Mouse (Mus musculus): ENCODE measurements around the gene Map6d1. TPM values are rescaled to one million over a fixed set of nuclear protein-coding genes. Genes with fewer than 3 reads are reported as not detected.

The Map6d1 gene
- polyA plus RNA-seq, 1 experiment from 2014 or later, result 9.0 TPM

- no peak overlapping the region for H3K9ac ChIP-seq (replicated peaks)
- 0 out of 2 replicates have a peak, but pooled peaks cover 4% of the 10 kb centered on the region for H3K4me1 ChIP-seq
- H3K4me3 ChIP-seq (replicated peaks), result no peak overlapping the region
- 59% methylated on average over 4 of the region's 4 CpGs for WGBS
- H3K36me3 ChIP-seq, result peaks cover 42% of the 10 kb centered on the region
- H3K4me2 ChIP-seq, result no peak overlapping the region
- ATAC-seq (ENCODE audit: low FRiP score), result no peak
- H3K27me3 ChIP-seq (replicated peaks), result no peaks in the 10 kb centered on the region
- no peak overlapping the region for H3K27ac ChIP-seq (replicated peaks)
- H3K9me3 ChIP-seq (replicated peaks), result no peaks in the 10 kb centered on the region
Measured at GRCm38 (mm10) chr16:20234406-20234805, 6.8 kb downstream of the Map6d1 start.

GRCm38 (mm10) chr16:20228167-20228566 is 13.0 kb downstream of the Map6d1 start:
- Histone ChIP-seq H3K4me3 (replicated peaks) (no peak overlapping the region), H3K27me3 (replicated peaks) (no peaks in the 10 kb centered on the region), H3K4me2 (no peak overlapping the region), H3K4me1 (no peaks in the 10 kb centered on the region), H3K9me3 (replicated peaks) (no peaks in the 10 kb centered on the region), H3K9ac (replicated peaks) (no peak overlapping the region), H3K27ac (replicated peaks) (no peak overlapping the region), H3K36me3 (peaks cover 61% of the 10 kb centered on the region)
- WGBS, result 94% methylated on average over 5 of the region's 5 CpGs
- no peak for ATAC-seq (ENCODE audit: low FRiP score)

- H3K4me2 ChIP-seq, result no peak overlapping the region
- H3K27ac ChIP-seq (replicated peaks), result no peak overlapping the region
- peaks cover 63% of the 10 kb centered on the region for H3K36me3 ChIP-seq
- H3K9ac ChIP-seq (replicated peaks), result no peak overlapping the region
- no peaks in the 10 kb centered on the region for H3K9me3 ChIP-seq (replicated peaks)
- WGBS, result 84% methylated on average over 6 of the region's 6 CpGs
- ATAC-seq (ENCODE audit: low FRiP score), result no peak
- H3K4me3 ChIP-seq (replicated peaks), result no peak overlapping the region
- no peaks in the 10 kb centered on the region for H3K27me3 ChIP-seq (replicated peaks)
- no peaks in the 10 kb centered on the region for H3K4me1 ChIP-seq
Measured at GRCm38 (mm10) chr16:20227504-20227903, 13.7 kb downstream of the Map6d1 start.

GRCm38 (mm10) chr16:20226676-20227075 is 14.5 kb downstream of the Map6d1 start:
- Histone ChIP-seq H3K4me1 (no peaks in the 10 kb centered on the region), H3K9ac (replicated peaks) (no peak overlapping the region), H3K27ac (replicated peaks) (no peak overlapping the region), H3K4me2 (no peak overlapping the region), H3K36me3 (peaks cover 67% of the 10 kb centered on the region), H3K9me3 (replicated peaks) (no peaks in the 10 kb centered on the region), H3K27me3 (replicated peaks) (no peaks in the 10 kb centered on the region), H3K4me3 (replicated peaks) (no peak overlapping the region)
- WGBS, result 94% methylated on average over 4 of the region's 4 CpGs
- ATAC-seq (ENCODE audit: low FRiP score), result no peak

GRCm38 (mm10) chr16:20222726-20223125 is 18.4 kb downstream of the Map6d1 start:
- no peak overlapping the region for H3K4me2 ChIP-seq

GRCm38 (mm10) chr16:20213591-20214226 is 27.4 kb downstream of the Map6d1 start:
- Histone ChIP-seq H3K4me2 (no peak overlapping the region), H3K4me3 (replicated peaks) (no peak overlapping the region), H3K27me3 (replicated peaks) (no peaks in the 10 kb centered on the region), H3K9ac (replicated peaks) (no peak overlapping the region), H3K36me3 (peaks cover 85% of the 10 kb centered on the region), H3K9me3 (replicated peaks) (no peaks in the 10 kb centered on the region), H3K27ac (replicated peaks) (no peak overlapping the region), H3K4me1 (no peaks in the 10 kb centered on the region)
- ATAC-seq (ENCODE audit: low FRiP score), result no peak
- 90% methylated on average over 3 of the region's 3 CpGs for WGBS

More at GRCm38 (mm10) chr16:20222726-20223125, 18.4 kb downstream of the Map6d1 start:
- Histone ChIP-seq H3K9ac (replicated peaks) (no peak overlapping the region), H3K27ac (replicated peaks) (no peak overlapping the region), H3K9me3 (replicated peaks) (no peaks in the 10 kb centered on the region), H3K4me1 (no peaks in the 10 kb centered on the region), H3K27me3 (replicated peaks) (no peaks in the 10 kb centered on the region), H3K4me3 (replicated peaks) (no peak overlapping the region), H3K36me3 (peaks cover 73% of the 10 kb centered on the region)
- WGBS, result over 99% methylated on average over 6 of the region's 6 CpGs
- no peak for ATAC-seq (ENCODE audit: low FRiP score)

GRCm38 (mm10) chr16:20199501-20200201 is 41.5 kb downstream of the Map6d1 start:
- Histone ChIP-seq H3K4me1 (no peaks in the 10 kb centered on the region), H3K4me3 (replicated peaks) (no peak overlapping the region), H3K4me2 (no peak overlapping the region), H3K36me3 (peaks cover 64% of the 10 kb centered on the region), H3K27me3 (replicated peaks) (no peaks in the 10 kb centered on the region), H3K9me3 (replicated peaks) (no peaks in the 10 kb centered on the region), H3K27ac (replicated peaks) (no peak overlapping the region), H3K9ac (replicated peaks) (no peak overlapping the region)
- 94% methylated on average over 5 of the region's 5 CpGs for WGBS
- no peak for ATAC-seq (ENCODE audit: low FRiP score)

- Histone ChIP-seq H3K27me3 (replicated peaks) (no peaks in the 10 kb centered on the region), H3K36me3 (peaks cover 70% of the 10 kb centered on the region), H3K4me3 (replicated peaks) (no peak overlapping the region), H3K9me3 (replicated peaks) (no peaks in the 10 kb centered on the region), H3K27ac (replicated peaks) (no peak overlapping the region), H3K9ac (replicated peaks) (no peak overlapping the region), H3K4me1 (no peaks in the 10 kb centered on the region), H3K4me2 (no peak overlapping the region)
- no peak for ATAC-seq (ENCODE audit: low FRiP score)
- WGBS, result 94% methylated on average over 5 of the region's 5 CpGs
Measured at GRCm38 (mm10) chr16:20196962-20197361, 44.2 kb downstream of the Map6d1 start.

- H3K4me3 ChIP-seq (replicated peaks), result no peak overlapping the region
- WGBS, result 94% methylated on average over 3 of the region's 3 CpGs
- no peaks in the 10 kb centered on the region for H3K4me1 ChIP-seq
- no peak overlapping the region for H3K4me2 ChIP-seq
- no peaks in the 10 kb centered on the region for H3K27me3 ChIP-seq (replicated peaks)
- H3K27ac ChIP-seq (replicated peaks), result no peak overlapping the region
- no peak for ATAC-seq (ENCODE audit: low FRiP score)
- H3K9ac ChIP-seq (replicated peaks), result no peak overlapping the region
- H3K36me3 ChIP-seq, result peaks cover 70% of the 10 kb centered on the region
- H3K9me3 ChIP-seq (replicated peaks), result no peaks in the 10 kb centered on the region
Measured at GRCm38 (mm10) chr16:20195546-20195945, 45.6 kb downstream of the Map6d1 start.

- no peak for ATAC-seq (ENCODE audit: low FRiP score)
- Histone ChIP-seq H3K27me3 (replicated peaks) (no peaks in the 10 kb centered on the region), H3K4me2 (no peak overlapping the region), H3K4me3 (replicated peaks) (no peak overlapping the region), H3K27ac (replicated peaks) (no peak overlapping the region), H3K36me3 (peaks cover 79% of the 10 kb centered on the region), H3K9me3 (replicated peaks) (no peaks in the 10 kb centered on the region), H3K4me1 (no peaks in the 10 kb centered on the region), H3K9ac (replicated peaks) (no peak overlapping the region)
Measured at GRCm38 (mm10) chr16:20192043-20192442, 49.1 kb downstream of the Map6d1 start.

- no peaks in the 10 kb centered on the region for H3K9me3 ChIP-seq (replicated peaks)
- no peak overlapping the region for H3K4me3 ChIP-seq (replicated peaks)
- H3K4me1 ChIP-seq, result no peaks in the 10 kb centered on the region
- ATAC-seq (ENCODE audit: low FRiP score), result no peak
- peaks cover 80% of the 10 kb centered on the region for H3K36me3 ChIP-seq
- H3K9ac ChIP-seq (replicated peaks), result no peak overlapping the region
- no peak overlapping the region for H3K4me2 ChIP-seq
- no peaks in the 10 kb centered on the region for H3K27me3 ChIP-seq (replicated peaks)
- no peak overlapping the region for H3K27ac ChIP-seq (replicated peaks)
- WGBS, result 91% methylated on average over 3 of the region's 3 CpGs
Measured at GRCm38 (mm10) chr16:20191161-20191882, 49.8 kb downstream of the Map6d1 start.

GRCm38 (mm10) chr16:20185368-20185767 is 55.8 kb downstream of the Map6d1 start:
- Histone ChIP-seq H3K9ac (replicated peaks) (no peak overlapping the region), H3K36me3 (peaks cover 56% of the 10 kb centered on the region), H3K4me3 (replicated peaks) (no peak overlapping the region), H3K9me3 (replicated peaks) (no peaks in the 10 kb centered on the region), H3K27me3 (replicated peaks) (no peaks in the 10 kb centered on the region), H3K4me2 (no peak overlapping the region), H3K4me1 (no peaks in the 10 kb centered on the region), H3K27ac (replicated peaks) (no peak overlapping the region)
- 70% methylated on average over 2 of the region's 2 CpGs for WGBS
- ATAC-seq (ENCODE audit: low FRiP score), result no peak
